Mouse (Mus musculus) gastrocnemius, adult 2 months (tissue): ENCODE results near the gene Nr3c2. TPM values are rescaled to one million over a fixed set of nuclear protein-coding genes. Genes with fewer than 3 reads are reported as not detected.

Source experiments
- DNase-seq: peaks from one replicate; pipeline ENCODE4 v3.0.0; 2022
- H3K27ac ChIP-seq: fragments of 200-600 bp; 2 replicates; pipeline ENCODE4 v1.8.1; 2022; ENCODE audit warnings: mild to moderate bottlenecking
- H3K4me3 ChIP-seq: fragments of 200-600 bp; 2 replicates; pipeline ENCODE4 v1.8.1; 2022; ENCODE audit warnings: mild to moderate bottlenecking, moderate library complexity
- CTCF ChIP-seq: fragments of 200-600 bp; IDR thresholded peaks from 2 replicates; pipeline ENCODE4 v1.8.1; 2022; ENCODE audit warnings: antibody characterized with exemption, mild to moderate bottlenecking, moderate library complexity
- intact Hi-C: fragments of 180-260 bp; cut with DNase I; formaldehyde crosslinking; loops from one replicate; pipeline ENCODE4 v1.15.1; 2025
- total RNA-seq, 2 experiments: library from RNA; stranded (reverse); gene quantifications; 2 replicates each; pipeline ENCODE4 v1.2.3; 2021

Nr3c2 gene
- total RNA-seq, 2 experiments from 2014 or later, result 6.2 to 17.0 TPM

GRCm38 (mm10) chr8:76984851-76985250 is 85.6 kb downstream of the Nr3c2 start:
- Histone ChIP-seq H3K27ac (no peak overlapping the region), H3K4me3 (no peak overlapping the region)
- intact Hi-C loops, result no loop called here
- TF ChIP-seq CTCF, result no peak
- DNase-seq, result no peak

GRCm38 (mm10) chr8:76987876-76988275 is 88.6 kb downstream of the Nr3c2 start:
- Histone ChIP-seq H3K4me3 (no peak overlapping the region; the same call in 1 of the 2 replicates), H3K27ac (no peak overlapping the region)
- DNase-seq, result no peak
- TF ChIP-seq CTCF, result no peak
- intact Hi-C loops, result no loop called here

GRCm38 (mm10) chr8:76998276-76998675 is 99.0 kb downstream of the Nr3c2 start:
- TF ChIP-seq CTCF, result no peak
- intact Hi-C loops, result no loop called here
- DNase-seq, result no peak
- no peak overlapping the region for H3K27ac ChIP-seq
- no peak overlapping the region for H3K4me3 ChIP-seq

GRCm38 (mm10) chr8:77009425-77009824 is 110.2 kb downstream of the Nr3c2 start:
- no peak for TF ChIP-seq CTCF
- Histone ChIP-seq H3K4me3 (no peak overlapping the region), H3K27ac (no peak overlapping the region)
- intact Hi-C loops, result no loop called here
- DNase-seq, result peak; percentile 34

GRCm38 (mm10) chr8:77011985-77012384 is 112.7 kb downstream of the Nr3c2 start:
- DNase-seq, result no peak

GRCm38 (mm10) chr8:77012641-77013040 is 113.4 kb downstream of the Nr3c2 start:
- H3K4me3 ChIP-seq, result no peak overlapping the region
- TF ChIP-seq CTCF, result no peak
- intact Hi-C loops, result loop anchor here (5.0 kb wide), 1 partner anchor 110 kb away; no protein-coding TSS in a partner anchor
- no peak for DNase-seq
- no peak overlapping the region for H3K27ac ChIP-seq

More at GRCm38 (mm10) chr8:77011985-77012384, 112.7 kb downstream of the Nr3c2 start:
- Histone ChIP-seq H3K4me3 (no peak overlapping the region), H3K27ac (no peak overlapping the region)
- TF ChIP-seq CTCF, result no peak
- intact Hi-C loops, result loop anchor here (5.0 kb wide), 1 partner anchor 110 kb away; no protein-coding TSS in a partner anchor

GRCm38 (mm10) chr8:77016713-77017112 is 117.5 kb downstream of the Nr3c2 start:
- Histone ChIP-seq H3K4me3 (no peak overlapping the region), H3K27ac (no peak overlapping the region)
- no peak for DNase-seq
- TF ChIP-seq CTCF, result peak; percentile 42
- intact Hi-C loops, result no loop called here

GRCm38 (mm10) chr8:77023837-77024710 is 124.8 kb downstream of the Nr3c2 start:
- intact Hi-C loops, result no loop called here
- no peak overlapping the region for H3K4me3 ChIP-seq
- TF ChIP-seq CTCF, result no peak
- H3K27ac ChIP-seq, result peak overlapping the region; percentile 46; the same call in 1 of the 2 replicates
- DNase-seq, result peak; percentile 37

- DNase-seq, result peak; percentile 52
- Histone ChIP-seq H3K4me3 (no peak overlapping the region), H3K27ac (peak overlapping the region; percentile 81)
- TF ChIP-seq CTCF, result no peak
- intact Hi-C loops, result no loop called here
Measured at GRCm38 (mm10) chr8:77031213-77031612, 132.0 kb downstream of the Nr3c2 start.

GRCm38 (mm10) chr8:77033706-77034464 is 134.6 kb downstream of the Nr3c2 start:
- Histone ChIP-seq H3K4me3 (no peak overlapping the region), H3K27ac (no peak overlapping the region)
- intact Hi-C loops, result no loop called here
- no peak for DNase-seq
- TF ChIP-seq CTCF, result no peak

- no peak for TF ChIP-seq CTCF
- intact Hi-C loops, result no loop called here
- Histone ChIP-seq H3K27ac (no peak overlapping the region), H3K4me3 (no peak overlapping the region)
- no peak for DNase-seq
Measured at GRCm38 (mm10) chr8:77034465-77034829, 135.2 kb downstream of the Nr3c2 start.

GRCm38 (mm10) chr8:77041214-77041613 is 142.0 kb downstream of the Nr3c2 start:
- no peak overlapping the region for H3K27ac ChIP-seq
- no peak overlapping the region for H3K4me3 ChIP-seq
- no peak for DNase-seq
- intact Hi-C loops, result no loop called here
- no peak for TF ChIP-seq CTCF

- DNase-seq, result no peak
- TF ChIP-seq CTCF, result no peak
- H3K4me3 ChIP-seq, result no peak overlapping the region
- no peak overlapping the region for H3K27ac ChIP-seq
- intact Hi-C loops, result no loop called here
Measured at GRCm38 (mm10) chr8:77044849-77045248, 145.6 kb downstream of the Nr3c2 start.
